Mouse (Mus musculus): ENCODE measurements around the gene Fzd1.

- TF ChIP-seq ETS1 (conservative IDR thresholded peaks at IDR 0.05; ENCODE audit: low read depth, low read length) (peak; percentile 67), POLR2AphosphoS2 (IDR thresholded peaks at IDR 0.05; ENCODE audit: low read depth, low read length) (no peak), POLR2A (IDR thresholded peaks at IDR 0.05; ENCODE audit: low read depth, low read length) (no peak), SMC3 (IDR thresholded peaks at IDR 0.05; ENCODE audit: low read depth, low read length) (peak; percentile 5; the same call in 1 of the 2 replicates), CTCF (conservative IDR thresholded peaks at IDR 0.05 in 1 of 2, IDR thresholded peaks at IDR 0.05 in 1 of 2; ENCODE audit: low read depth in 2 of 2, low read length in 2 of 2) (no peak), EP300 (IDR thresholded peaks at IDR 0.05; ENCODE audit: low read length) (peak; percentile 89), E2F4 (IDR thresholded peaks at IDR 0.05; ENCODE audit: insufficient replicate concordance, low read depth, low read length) (0 out of 2 replicates have a peak, but pooled peaks have one; percentile 40), ZMIZ1 (IDR thresholded peaks at IDR 0.05; ENCODE audit: low read depth, low read length) (no peak), GABPA (IDR thresholded peaks at IDR 0.05; ENCODE audit: insufficient replicate concordance, low read depth, low read length) (no peak), IRF4 (IDR thresholded peaks at IDR 0.05; ENCODE audit: low read depth, low read length) (peak; percentile 94), RCOR1 (conservative IDR thresholded peaks at IDR 0.05; ENCODE audit: low read depth, low read length) (peak; percentile 45; the same call in 1 of the 2 replicates)
These were observed 10.1 kb upstream of the Fzd1 start for GRCm38 (mm10) chr5:4767896-4768295.

Data from CH12.LX (cell line).